Mouse (Mus musculus) stomach, postnatal 0 days (tissue): ENCODE measurements around the gene Slfn14. TPM values are rescaled to one million over a fixed set of nuclear protein-coding genes. Genes with fewer than 3 reads are reported as not detected.
A peak's percentile ranks its signal among the peaks of the same experiment; 100 is the strongest.

Source experiments
- ATAC-seq: fragments of 200-750 bp; cut with Nextera tagmentation; 2 replicates; pipeline ENCODE4 v1.8.0; 2017; ENCODE audit not compliant: low FRiP score, low TSS enrichment
- DNase-seq: peaks from one replicate; pipeline ENCODE4 v3.0.0-alpha.2; 2016; ENCODE audit warnings: low spot score
- H3K27ac ChIP-seq: fragments of 300-500 bp; sonication (generic); replicated peaks from 2 replicates; pipeline ENCODE4 v1.5.1; 2014; ENCODE audit warnings: mild to moderate bottlenecking, control low read depth
- H3K27me3 ChIP-seq: fragments of 300-500 bp; sonication (generic); 2 replicates; pipeline ENCODE4 v1.6.1; 2014; ENCODE audit warnings: low read length; ENCODE audit not compliant: control insufficient read depth, insufficient read depth
- H3K36me3 ChIP-seq: fragments of 300-500 bp; sonication (generic); 2 replicates; pipeline ENCODE4 v1.6.1; 2014; ENCODE audit warnings: low read length, mixed read lengths; ENCODE audit not compliant: control insufficient read depth, insufficient read depth
- H3K4me1 ChIP-seq: fragments of 300-500 bp; sonication (generic); replicated peaks from 2 replicates; pipeline ENCODE4 v1.6.1; 2014; ENCODE audit warnings: antibody characterized with exemption; ENCODE audit not compliant: control insufficient read depth, insufficient read depth
- H3K4me2 ChIP-seq: fragments of 300-500 bp; sonication (generic); replicated peaks from 2 replicates; pipeline ENCODE4 v1.6.1; 2014; ENCODE audit warnings: low read depth, mild to moderate bottlenecking, control low read depth, moderate library complexity
- H3K4me3 ChIP-seq: fragments of 300-500 bp; sonication (generic); 2 replicates; pipeline ENCODE4 v1.5.1; 2014; ENCODE audit warnings: low read depth, low read length, control low read depth
- H3K9ac ChIP-seq: fragments of 300-500 bp; sonication (generic); 2 replicates; pipeline ENCODE4 v1.6.1; 2014; ENCODE audit warnings: mild to moderate bottlenecking, low read length, control low read depth, mixed read lengths
- H3K9me3 ChIP-seq: fragments of 300-500 bp; sonication (generic); 2 replicates; pipeline ENCODE4 v1.6.1; 2016; ENCODE audit warnings: low read length; ENCODE audit not compliant: control insufficient read depth
- CTCF ChIP-seq: IDR thresholded peaks from 2 replicates; pipeline ENCODE4 v1.5.1; 2016; ENCODE audit warnings: antibody characterized with exemption, low read depth, mild to moderate bottlenecking, moderate library complexity
- EP300 ChIP-seq: optimal IDR thresholded peaks from 2 replicates; pipeline ENCODE3; 2016; ENCODE audit warnings: antibody characterized with exemption
- WGBS: fragments of 180-500 bp; shearing (Covaris S2); extraction: QIAGEN DNeasy Blood & Tissue Kit; methylation state at CpG from one replicate; pipeline ENCODE4 v1.1.7; 2014; 5-methylcytosine and 5-hydroxymethylcytosine counted together
- polyA plus RNA-seq: library from polyadenylated mRNA; unstranded; fragments of >200 nt; fragmentation: Nextera tagmentation; extraction: Ambion mirVana; gene quantifications from 2 replicates; pipeline ENCODE4 v1.2.1, GENCODE M21; 2015

The Slfn14 gene
- polyA plus RNA-seq, 1 experiment from 2014 or later = 0.04 TPM

DNA sequence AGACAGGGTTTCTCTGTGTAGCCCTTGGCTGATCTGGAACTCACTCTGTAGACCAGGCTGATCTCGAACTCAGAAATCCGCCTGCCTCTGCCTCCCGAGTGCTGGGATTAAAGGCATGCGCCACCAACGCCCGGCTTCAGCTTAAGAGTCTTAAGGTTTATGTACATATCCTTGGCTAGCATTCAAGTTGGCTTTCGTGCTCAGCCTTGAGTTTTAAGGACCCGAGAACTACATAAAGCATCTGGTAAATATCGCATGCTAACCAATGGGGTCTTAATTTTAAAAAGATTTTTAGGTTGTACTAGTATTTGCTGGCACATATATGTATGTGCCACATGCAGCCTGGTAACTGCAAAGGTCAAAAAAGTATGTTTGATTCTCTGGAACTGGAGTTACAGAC, 13.2 kb upstream of the Slfn14 start:
- Histone ChIP-seq H3K4me2 (no peak overlapping the region), H3K27ac (no peak overlapping the region), H3K4me3 (no peak overlapping the region), H3K9me3 (no peaks in the 10 kb centered on the region), H3K27me3 (no peaks in the 10 kb centered on the region), H3K9ac (no peak overlapping the region), H3K36me3 (no peaks in the 10 kb centered on the region; the same call in 1 of the 2 replicates), H3K4me1 (0 out of 2 replicates have a peak, but pooled peaks cover 2% of the 10 kb centered on the region)
- WGBS = 82% methylated on average over 9 of the region's 9 CpGs
- TF ChIP-seq CTCF (no peak), EP300 (no peak)
- ATAC-seq (no peak), DNase-seq (no peak)

DNA sequence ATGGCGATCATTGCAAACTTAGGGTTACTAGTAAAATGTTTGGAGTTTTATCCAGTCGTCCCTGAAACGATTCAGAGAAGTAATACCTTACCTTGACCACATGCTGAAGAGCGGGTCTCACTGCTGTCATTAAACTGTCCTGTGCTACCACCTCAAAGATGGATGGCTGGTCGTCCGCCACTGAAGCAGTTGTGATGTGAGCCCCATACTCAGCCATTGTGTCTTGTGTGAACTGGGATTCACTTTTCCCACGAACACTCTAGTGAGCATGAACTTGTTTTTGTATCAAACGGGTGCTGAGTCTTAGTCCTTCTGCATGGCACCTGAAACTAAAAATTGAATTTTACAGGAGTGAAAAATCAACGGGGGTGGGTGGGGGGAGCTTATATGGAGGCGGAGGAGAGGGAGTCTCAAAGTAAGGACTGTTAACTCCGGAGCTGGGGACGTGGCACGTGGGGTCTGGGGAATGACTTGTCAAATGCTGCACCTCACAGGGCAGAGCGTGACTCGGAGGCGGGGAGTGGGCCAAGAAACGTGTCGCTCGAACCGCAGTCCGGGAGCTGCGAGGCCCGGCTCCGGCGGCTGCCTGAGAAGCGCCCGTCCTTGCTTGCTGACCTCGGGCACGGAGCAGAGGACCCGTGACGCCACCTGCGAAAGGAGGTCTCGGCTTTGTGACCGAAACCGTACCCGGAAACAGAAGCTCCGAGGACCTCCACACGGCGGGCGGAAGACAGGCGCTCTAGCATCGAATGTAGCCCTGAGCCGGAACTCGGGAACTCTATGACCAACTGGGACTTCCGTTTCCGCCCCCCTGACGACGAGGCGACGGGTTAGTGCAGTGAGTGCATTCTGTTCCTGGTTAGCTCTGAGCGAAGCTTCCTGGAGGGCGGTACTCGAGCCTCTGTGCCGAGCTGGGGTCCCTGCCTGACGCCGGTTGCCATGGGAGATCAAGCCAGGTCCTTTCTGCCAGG, 12.0 kb upstream of the Slfn14 start, which contains the start of gene Ap2b1:
TSS of gene Ap2b1 (plus strand) at position 800 of the 971 bp plus-strand sequence.
- Histone ChIP-seq H3K27ac (peak within 1 kb of the TSS; percentile 96), H3K4me2 (peak within 1 kb of the TSS; percentile 69), H3K9me3 (no peaks in the 10 kb centered on the region), H3K4me3 (peak within 1 kb of the TSS; percentile 79), H3K36me3 (no peaks in the 10 kb centered on the region; the same call in 1 of the 2 replicates), H3K4me1 (0 out of 2 replicates have a peak, but pooled peaks cover 2% of the 10 kb centered on the region), H3K27me3 (no peaks in the 10 kb centered on the region), H3K9ac (peak within 1 kb of the TSS; percentile 86)
- peak; percentile 96 for DNase-seq
- ATAC-seq = peak; percentile 94
- 2% methylated on average over 56 of the region's 56 CpGs for WGBS
- TF ChIP-seq EP300 = no peak
- TF ChIP-seq CTCF = peak; percentile 3; the same call in 1 of the 2 replicates

DNA sequence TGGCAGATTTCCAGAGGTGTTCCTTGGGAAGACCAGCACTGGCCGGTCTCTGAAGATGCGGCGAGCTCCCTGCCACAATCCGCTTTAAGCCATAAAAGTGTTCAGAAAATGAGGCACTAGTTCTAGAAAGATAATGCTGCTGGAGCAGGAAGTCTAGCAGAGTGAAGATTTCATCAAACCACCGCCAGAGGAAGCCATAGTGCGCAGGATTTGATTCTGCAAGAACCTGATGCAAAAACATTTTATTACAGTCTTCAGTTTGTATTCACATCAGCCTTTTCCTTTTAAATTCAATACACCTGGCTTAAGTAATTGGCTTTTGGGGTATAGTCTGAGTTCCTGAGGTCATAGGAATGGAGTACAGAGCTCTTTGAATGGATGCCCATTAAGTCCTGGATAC, 11.3 kb upstream of the Slfn14 start:
- H3K9me3 ChIP-seq = no peaks in the 10 kb centered on the region
- 78% methylated on average over 6 of the region's 6 CpGs for WGBS

DNA sequence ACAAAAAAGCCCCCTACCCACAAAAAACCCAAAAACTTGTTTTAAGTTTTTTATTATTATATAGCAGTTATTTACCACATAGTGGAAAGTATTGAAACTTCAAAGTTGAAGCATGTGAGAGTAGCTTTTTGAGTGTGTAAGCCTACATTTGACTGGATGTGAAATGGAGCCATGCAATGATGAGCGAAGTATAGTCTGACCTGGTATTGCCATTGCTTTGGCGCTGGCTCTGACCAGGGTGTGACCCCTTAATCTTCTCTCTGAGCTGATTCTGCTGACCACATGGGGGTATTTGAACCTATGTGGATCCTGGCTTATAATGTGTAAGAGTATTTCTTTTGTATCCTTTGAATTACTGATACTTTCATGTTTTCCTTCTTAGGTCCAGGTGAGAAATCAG, 7.6 kb upstream of the Slfn14 start:
- Histone ChIP-seq H3K9me3 (no peaks in the 10 kb centered on the region), H3K27me3 (no peaks in the 10 kb centered on the region), H3K9ac (no peak overlapping the region), H3K4me2 (no peak overlapping the region), H3K4me1 (peaks cover 4% of the 10 kb centered on the region; the same call in 1 of the 2 replicates), H3K4me3 (no peak overlapping the region), H3K36me3 (no peaks in the 10 kb centered on the region; the same call in 1 of the 2 replicates), H3K27ac (no peak overlapping the region)
- ATAC-seq (no peak), DNase-seq (no peak)
- 96% methylated on average over 2 of the region's 2 CpGs for WGBS
- TF ChIP-seq CTCF = no peak
- no peak for TF ChIP-seq EP300

More for the DNA sequence above, 11.3 kb upstream of the Slfn14 start:
- TF ChIP-seq EP300 (no peak), CTCF (no peak)
- no peak overlapping the region; the same call in 1 of the 2 replicates for H3K27ac ChIP-seq
- DNase-seq (no peak), ATAC-seq (no peak)
- H3K4me3 ChIP-seq = no peak overlapping the region; the same call in 1 of the 2 replicates
- 0 out of 2 replicates have a peak, but pooled peaks cover 2% of the 10 kb centered on the region for H3K4me1 ChIP-seq
- H3K4me2 ChIP-seq = peak overlapping the region; percentile 69
- no peak overlapping the region for H3K9ac ChIP-seq
- H3K27me3 ChIP-seq = no peaks in the 10 kb centered on the region
- H3K36me3 ChIP-seq = no peaks in the 10 kb centered on the region; the same call in 1 of the 2 replicates

DNA sequence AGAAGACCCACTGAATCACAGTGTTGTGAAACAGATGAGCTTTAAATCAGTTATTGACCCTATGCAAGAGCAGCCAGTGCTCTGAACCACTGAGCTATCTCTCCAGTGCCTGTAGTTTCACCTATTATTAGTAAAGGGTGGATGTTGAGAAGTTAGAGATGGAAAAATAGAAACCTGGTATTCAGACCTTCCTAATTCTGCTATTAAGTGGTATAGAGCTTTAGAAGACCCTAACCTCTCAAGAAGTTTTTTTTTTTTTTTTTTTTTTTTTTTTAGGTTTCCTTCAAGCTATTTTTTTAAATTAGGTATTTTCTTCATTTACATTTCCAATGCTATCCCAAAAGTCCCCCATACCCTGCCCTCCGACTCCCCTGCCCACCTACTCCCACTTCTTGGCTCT, 6.7 kb upstream of the Slfn14 start:
- ATAC-seq (no peak), DNase-seq (no peak)
- H3K9me3 ChIP-seq = no peaks in the 10 kb centered on the region
- peaks cover 3% of the 10 kb centered on the region; the same call in 1 of the 2 replicates for H3K4me1 ChIP-seq
- TF ChIP-seq EP300 (no peak), CTCF (no peak)
- no peaks in the 10 kb centered on the region for H3K27me3 ChIP-seq
- H3K27ac ChIP-seq = no peak overlapping the region
- no peak overlapping the region for H3K9ac ChIP-seq
- H3K4me2 ChIP-seq = peak overlapping the region; percentile 86; the same call in 1 of the 2 replicates
- no peak overlapping the region for H3K4me3 ChIP-seq
- 91% methylated on average over 1 of the region's 1 CpGs for WGBS
- no peaks in the 10 kb centered on the region; the same call in 1 of the 2 replicates for H3K36me3 ChIP-seq

DNA sequence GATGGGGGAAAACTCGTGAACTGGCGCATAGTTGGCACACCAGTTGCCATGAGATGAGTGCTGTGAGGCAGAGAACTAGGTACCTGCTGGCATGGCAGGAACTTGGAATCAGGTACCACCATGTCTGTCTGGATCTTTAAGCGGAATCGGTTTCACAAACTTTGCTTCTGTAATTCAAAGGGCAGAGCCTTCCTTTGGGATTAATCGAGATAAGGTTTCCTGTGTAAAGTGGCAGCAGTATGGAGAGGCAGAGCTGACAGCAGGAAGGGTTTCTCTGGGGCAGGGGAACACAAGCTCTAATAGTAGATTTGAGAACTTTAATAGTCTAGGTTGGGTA, 5.7 kb upstream of the Slfn14 start:
- H3K36me3 ChIP-seq = no peaks in the 10 kb centered on the region; the same call in 1 of the 2 replicates
- peak overlapping the region; percentile 30; the same call in 1 of the 2 replicates for H3K27ac ChIP-seq
- H3K27me3 ChIP-seq = no peaks in the 10 kb centered on the region
- no peak for ATAC-seq
- WGBS = 0% methylated on average over 5 of the region's 5 CpGs
- H3K4me1 ChIP-seq = peaks cover 2% of the 10 kb centered on the region; the same call in 1 of the 2 replicates
- peak; percentile 21 for DNase-seq
- H3K9ac ChIP-seq = peak overlapping the region; percentile 70
- H3K4me2 ChIP-seq = peak overlapping the region; percentile 86
- H3K4me3 ChIP-seq = peak overlapping the region; percentile 64
- TF ChIP-seq EP300 = no peak
- no peak for TF ChIP-seq CTCF
- H3K9me3 ChIP-seq = no peaks in the 10 kb centered on the region
